Mouse (Mus musculus) G1E (cell line): Measurements from ENCODE around the gene Baz2b. TPM values are rescaled to one million over a fixed set of nuclear protein-coding genes. Genes with fewer than 3 reads are reported as not detected.

Source experiments
- ATAC-seq: 2 replicates; pipeline ENCODE4 v1.8.0; 2016; ENCODE audit warnings: mild to moderate bottlenecking; ENCODE audit not compliant: insufficient number of reproducible peaks, poor library complexity, low FRiP score, severe bottlenecking; ENCODE audit errors: extremely low read depth
- DNase-seq: peaks from one replicate; pipeline ENCODE4 v3.0.0; 2012; ENCODE audit warnings: low spot score
- H3K27me3 ChIP-seq: 2 replicates; pipeline ENCODE4 v1.6.1; 2012; ENCODE audit warnings: mild to moderate bottlenecking, low read length, inconsistent platforms; ENCODE audit not compliant: insufficient read depth
- H3K36me3 ChIP-seq: replicated peaks from 2 replicates; pipeline ENCODE3; 2012; ENCODE audit warnings: mild to moderate bottlenecking, inconsistent platforms
- H3K4me1 ChIP-seq: 2 replicates; pipeline ENCODE4 v1.6.1; 2012; ENCODE audit warnings: low read depth, low read length, inconsistent platforms, mixed read lengths; ENCODE audit not compliant: insufficient read depth
- H3K4me3 ChIP-seq: 2 replicates; pipeline ENCODE4 v1.5.1; 2012; ENCODE audit warnings: low read depth, mild to moderate bottlenecking, inconsistent platforms, low read length, moderate library complexity, mixed read lengths
- H3K9me3 ChIP-seq: replicated peaks from 2 replicates; pipeline ENCODE4 v1.6.1; 2012; ENCODE audit warnings: inconsistent platforms
- CTCF ChIP-seq: IDR thresholded peaks from 2 replicates; pipeline ENCODE4 v1.5.1; 2012; ENCODE audit warnings: low read depth, low read length, inconsistent platforms, mixed read lengths
- GATA1 ChIP-seq: IDR thresholded peaks from 2 replicates; pipeline ENCODE4 v1.6.1; 2012; ENCODE audit warnings: borderline replicate concordance, low read length, inconsistent platforms, mixed read lengths
- GATA2 ChIP-seq: IDR thresholded peaks from 2 replicates; pipeline ENCODE4 v1.6.1; 2012; ENCODE audit warnings: low read depth, low read length, inconsistent platforms, borderline replicate concordance
- POLR2AphosphoS5 ChIP-seq: IDR thresholded peaks from 2 replicates; pipeline ENCODE4 v1.6.1; 2012; ENCODE audit warnings: low read depth, low read length, inconsistent platforms; ENCODE audit not compliant: insufficient replicate concordance
- TAL1 ChIP-seq: conservative IDR thresholded peaks from 2 replicates; pipeline ENCODE4 v1.6.1; 2012; ENCODE audit warnings: low read depth, low read length, inconsistent platforms, mixed read lengths
- polyA plus RNA-seq: library from polyadenylated mRNA; stranded (reverse); fragments of >175 nt; gene quantifications from 2 replicates; pipeline ENCODE4 v1.2.3, GENCODE M21; 2012
- total RNA-seq, 2 experiments: library from RNA; stranded (forward) in 1 of 2; stranded (reverse) in 1 of 2; fragments of 200-1000 nt in 1 of 2; fragments of >200 nt in 1 of 2; fragmentation: Nextera tagmentation in 1 of 2; gene quantifications; 2 replicates each; pipeline ENCODE4 v1.2.3; 2014 to 2017

Baz2b gene
- total and polyA plus RNA-seq, 3 experiments = 13.2 to 104 (median 66.5) TPM

- TF ChIP-seq TAL1 (no peak), GATA1 (no peak), CTCF (no peak), POLR2AphosphoS5 (no peak), GATA2 (no peak)
- no peaks in the 10 kb centered on the region for H3K4me1 ChIP-seq
- DNase-seq = no peak
- no peaks in the 10 kb centered on the region for H3K27me3 ChIP-seq
- ATAC-seq = no peak
- H3K36me3 ChIP-seq = no peaks in the 10 kb centered on the region
- H3K9me3 ChIP-seq = no peaks in the 10 kb centered on the region
- no peak overlapping the region for H3K4me3 ChIP-seq
Measured at GRCm38 (mm10) chr2:59889699-59890098, 319.9 kb downstream of the Baz2b start.

- TF ChIP-seq GATA1 (no peak), CTCF (no peak), POLR2AphosphoS5 (no peak)
- H3K36me3 ChIP-seq = peaks cover 5% of the 10 kb centered on the region
- H3K4me3 ChIP-seq = peak overlapping the region; percentile 83
- H3K4me1 ChIP-seq = peaks cover 26% of the 10 kb centered on the region
- H3K27me3 ChIP-seq = no peaks in the 10 kb centered on the region
- no peak for DNase-seq
- no peak for ATAC-seq
- no peaks in the 10 kb centered on the region for H3K9me3 ChIP-seq
Measured at GRCm38 (mm10) chr2:59882742-59883281, 326.8 kb downstream of the Baz2b start.

DNA sequence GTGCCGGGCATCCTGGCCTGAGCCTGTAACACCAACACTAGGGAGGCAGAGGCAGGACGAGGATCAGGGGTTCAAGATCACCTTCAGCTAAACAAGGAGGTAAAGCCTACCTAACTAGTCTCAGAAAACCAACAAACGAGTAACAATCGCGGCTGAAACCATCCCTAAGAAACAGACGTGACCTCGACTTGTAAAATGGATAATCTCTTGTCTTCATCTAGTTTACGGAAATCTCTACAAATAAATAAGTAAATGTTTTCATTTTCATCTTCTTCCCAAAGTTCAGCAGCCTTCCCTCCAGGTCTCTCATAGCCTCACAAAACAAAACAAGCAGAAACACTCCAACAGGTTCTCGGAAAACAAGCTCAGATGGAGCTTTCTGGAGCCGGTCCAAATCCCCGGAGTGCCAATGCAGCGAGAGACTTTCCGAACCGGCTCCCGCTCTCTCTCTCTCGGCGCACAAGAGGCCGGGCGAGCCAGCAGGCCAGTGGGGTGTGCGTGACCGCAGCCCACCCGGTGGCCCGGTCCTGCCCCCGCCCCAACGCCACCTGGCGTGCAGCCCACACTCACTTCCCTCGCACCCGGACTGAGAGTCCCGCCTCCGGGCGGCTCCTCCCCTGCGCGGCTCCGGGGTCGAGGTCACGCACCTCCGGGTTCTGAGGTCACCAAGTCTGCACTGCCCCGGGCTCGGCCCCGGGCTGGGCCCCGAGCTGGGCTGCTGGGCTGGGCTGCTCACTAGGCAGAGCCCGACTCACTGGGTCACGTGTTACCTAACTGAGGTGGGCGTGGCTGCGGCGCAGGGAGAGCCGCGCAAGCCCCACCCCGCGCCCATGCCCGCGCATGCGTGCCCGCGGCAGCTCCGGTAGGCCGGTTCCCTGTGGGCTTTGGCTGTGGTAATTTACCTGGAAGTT, 327.6 kb downstream of the Baz2b start, which contains the start of gene Wdsub1:
Gene Wdsub1, minus strand, starts transcription at position 761 of the 911 bp plus-strand sequence.
- DNase-seq (peak; percentile 96), ATAC-seq (peak; percentile 75)
- Histone ChIP-seq H3K4me1 (peaks cover 29% of the 10 kb centered on the region), H3K9me3 (no peaks in the 10 kb centered on the region), H3K36me3 (peaks cover 9% of the 10 kb centered on the region), H3K27me3 (no peaks in the 10 kb centered on the region), H3K4me3 (peak within 1 kb of the TSS; percentile 83)
- TF ChIP-seq POLR2AphosphoS5 (no peak), GATA1 (no peak), GATA2 (no peak), CTCF (no peak), TAL1 (no peak)

GRCm38 (mm10) chr2:59881404-59881803, 328.2 kb downstream of the Baz2b start:
- DNase-seq (peak; percentile 55), ATAC-seq (peak; percentile 64)
- Histone ChIP-seq H3K27me3 (no peaks in the 10 kb centered on the region), H3K4me3 (peak overlapping the region; percentile 83), H3K9me3 (no peaks in the 10 kb centered on the region), H3K36me3 (peaks cover 13% of the 10 kb centered on the region), H3K4me1 (peaks cover 29% of the 10 kb centered on the region)
- no peak for TF ChIP-seq GATA1
- peak; percentile 59 for TF ChIP-seq TAL1
- no peak for TF ChIP-seq CTCF
- no peak for TF ChIP-seq POLR2AphosphoS5
- no peak for TF ChIP-seq GATA2

- Histone ChIP-seq H3K4me3 (0 out of 2 replicates have a peak overlapping the region, but pooled peaks have one; percentile 2), H3K9me3 (no peaks in the 10 kb centered on the region), H3K27me3 (no peaks in the 10 kb centered on the region), H3K36me3 (peaks cover 26% of the 10 kb centered on the region), H3K4me1 (peaks cover 24% of the 10 kb centered on the region)
- ATAC-seq = no peak
- no peak for DNase-seq
- TF ChIP-seq CTCF = no peak
- no peak for TF ChIP-seq TAL1
- TF ChIP-seq GATA1 = no peak
- no peak for TF ChIP-seq GATA2
Measured at GRCm38 (mm10) chr2:59878221-59878620, 331.4 kb downstream of the Baz2b start.

GRCm38 (mm10) chr2:59877335-59877734, 332.3 kb downstream of the Baz2b start:
- TF ChIP-seq GATA2 (no peak), TAL1 (no peak), CTCF (no peak), POLR2AphosphoS5 (no peak), GATA1 (no peak)
- Histone ChIP-seq H3K9me3 (no peaks in the 10 kb centered on the region), H3K4me3 (no peak overlapping the region), H3K27me3 (no peaks in the 10 kb centered on the region), H3K36me3 (peaks cover 34% of the 10 kb centered on the region), H3K4me1 (peaks cover 18% of the 10 kb centered on the region)
- DNase-seq (no peak), ATAC-seq (no peak)
